Mouse (Mus musculus): ENCODE measurements around the gene Pcdh15. TPM values are rescaled to one million over a fixed set of nuclear protein-coding genes. Genes with fewer than 3 reads are reported as not detected.

The Pcdh15 gene
- polyA plus RNA-seq, 1 experiment from 2014 or later: 0.31 TPM

DNA sequence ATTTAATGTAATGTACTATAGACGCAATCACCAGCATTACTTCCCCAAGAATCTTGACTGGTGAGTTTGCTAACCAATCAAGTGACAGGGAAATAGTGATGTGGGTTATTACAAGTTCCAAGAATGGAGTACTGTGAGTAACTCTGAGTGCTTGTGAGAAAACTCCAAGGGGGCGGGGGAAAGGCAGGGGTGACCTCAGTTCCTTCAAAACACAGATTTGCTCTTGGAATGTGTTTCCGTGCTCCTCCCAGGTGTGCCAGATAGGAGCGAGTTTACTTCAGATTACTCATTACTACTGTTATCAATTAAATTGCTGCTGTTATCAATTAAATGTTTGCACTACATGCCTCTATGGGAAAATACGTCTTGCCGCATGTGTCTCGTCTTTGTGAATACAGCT lies 634.1 kb downstream of the Pcdh15 start:
- WGBS: 90% methylated on average over 7 of the region's 7 CpGs
- Histone ChIP-seq H3K27ac (replicated peaks) (no peak overlapping the region), H3K27me3 (ENCODE audit: low read depth, poor library complexity, severe bottlenecking) (no peaks in the 10 kb centered on the region), H3K4me3 (no peak overlapping the region), H3K36me3 (no peaks in the 10 kb centered on the region), H3K4me1 (no peaks in the 10 kb centered on the region), H3K9me3 (replicated peaks) (no peaks in the 10 kb centered on the region)
- no peak for DNase-seq (ENCODE audit: low spot score)

DNA sequence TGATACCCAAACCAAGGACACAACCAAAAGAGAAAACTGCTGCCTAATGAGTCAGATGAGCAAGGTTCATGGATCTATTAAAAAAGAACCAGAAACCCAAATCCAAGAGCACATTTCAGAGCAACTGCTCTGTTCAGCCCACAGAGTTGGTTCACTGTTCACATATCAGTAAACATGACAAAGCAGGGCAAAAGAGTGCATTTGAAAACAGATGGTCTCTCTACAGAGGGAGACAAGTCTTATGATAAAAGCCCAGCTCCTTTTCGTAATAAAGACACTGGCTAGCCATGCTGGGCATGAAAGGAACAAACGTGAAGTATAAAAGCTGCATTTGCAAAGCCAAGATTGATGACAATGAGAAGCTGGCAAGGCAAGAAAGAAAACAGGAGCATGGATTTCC lies 649.9 kb downstream of the Pcdh15 start:
- H3K4me1 ChIP-seq: no peaks in the 10 kb centered on the region
- no peaks in the 10 kb centered on the region for H3K27me3 ChIP-seq (ENCODE audit: low read depth, poor library complexity, severe bottlenecking)
- H3K27ac ChIP-seq (replicated peaks): no peak overlapping the region
- WGBS: 53% methylated on average over 2 of the region's 2 CpGs
- H3K4me3 ChIP-seq: no peak overlapping the region
- DNase-seq (ENCODE audit: low spot score): no peak
- no peaks in the 10 kb centered on the region for H3K36me3 ChIP-seq
- no peaks in the 10 kb centered on the region for H3K9me3 ChIP-seq (replicated peaks)

DNA sequence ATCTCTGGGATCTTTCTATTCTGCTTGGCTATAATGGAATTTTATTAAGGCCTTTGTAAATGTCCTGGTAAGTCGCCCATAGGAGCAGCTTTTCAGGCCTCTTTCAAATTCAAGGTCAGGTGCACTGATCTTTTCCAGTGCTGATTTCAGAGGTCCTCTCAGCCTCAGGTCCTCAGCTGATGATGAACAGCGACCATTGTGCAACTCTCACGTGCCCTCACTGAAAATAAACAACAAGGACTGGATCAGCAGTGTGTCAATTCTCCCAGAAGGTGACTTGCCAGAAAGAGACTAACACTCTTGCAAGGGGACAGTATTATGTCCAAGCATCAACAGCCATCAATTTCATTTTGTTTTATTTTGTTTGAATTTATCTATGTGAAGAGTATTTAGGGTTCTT lies 654.7 kb downstream of the Pcdh15 start:
- no peak for DNase-seq (ENCODE audit: low spot score)
- Histone ChIP-seq H3K27me3 (ENCODE audit: low read depth, poor library complexity, severe bottlenecking) (no peaks in the 10 kb centered on the region), H3K36me3 (no peaks in the 10 kb centered on the region), H3K4me1 (no peaks in the 10 kb centered on the region), H3K4me3 (no peak overlapping the region), H3K9me3 (replicated peaks) (no peaks in the 10 kb centered on the region), H3K27ac (replicated peaks) (no peak overlapping the region)
- 64% methylated on average over 3 of the region's 3 CpGs for WGBS

DNA sequence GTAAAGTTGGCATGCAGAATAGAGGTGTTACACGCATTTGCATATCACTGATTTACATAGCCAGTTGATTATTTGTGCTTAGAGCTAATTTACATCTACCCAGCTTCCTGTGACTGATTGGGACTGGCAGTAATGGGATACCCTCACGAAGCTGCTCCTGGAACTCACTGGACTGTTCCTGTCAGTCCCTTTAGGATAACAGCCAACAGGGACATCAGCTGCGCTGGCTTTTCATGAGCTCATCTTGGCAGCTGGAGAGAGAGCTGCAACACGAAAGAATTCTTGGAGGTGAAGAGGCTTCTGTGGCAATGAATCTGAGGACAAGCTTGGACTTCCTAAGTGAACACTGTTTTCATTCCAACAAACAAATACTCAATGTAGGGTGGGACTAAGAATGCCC lies 683.8 kb downstream of the Pcdh15 start:
- H3K9me3 ChIP-seq (replicated peaks): no peaks in the 10 kb centered on the region
- no peaks in the 10 kb centered on the region for H3K36me3 ChIP-seq
- 69% methylated on average over 4 of the region's 4 CpGs for WGBS
- no peak overlapping the region for H3K4me3 ChIP-seq
- H3K27ac ChIP-seq (replicated peaks): no peak overlapping the region
- DNase-seq (ENCODE audit: low spot score): no peak
- H3K4me1 ChIP-seq: no peaks in the 10 kb centered on the region
- no peaks in the 10 kb centered on the region for H3K27me3 ChIP-seq (ENCODE audit: low read depth, poor library complexity, severe bottlenecking)

DNA sequence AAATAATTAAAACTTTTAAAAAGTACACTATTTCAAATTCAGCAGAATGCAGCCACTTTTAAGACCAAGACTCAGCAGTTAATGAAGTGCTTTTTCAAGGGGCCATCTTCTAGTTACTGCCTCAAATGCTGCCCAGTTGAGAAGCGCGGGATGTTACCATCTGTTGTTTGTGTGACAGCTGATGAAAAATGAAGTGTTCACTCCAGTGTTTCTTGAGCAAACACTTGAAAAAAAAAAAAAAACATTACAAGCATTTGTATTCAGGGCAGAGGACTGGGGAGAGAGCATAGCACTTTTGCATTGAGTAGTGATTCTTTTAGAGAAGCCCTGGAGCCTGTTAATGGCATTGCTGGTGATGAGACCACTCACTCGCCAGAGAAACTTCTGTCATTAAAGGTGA lies 689.0 kb downstream of the Pcdh15 start:
- WGBS: 80% methylated on average over 3 of the region's 3 CpGs
- Histone ChIP-seq H3K4me1 (no peaks in the 10 kb centered on the region), H3K36me3 (no peaks in the 10 kb centered on the region), H3K27me3 (ENCODE audit: low read depth, poor library complexity, severe bottlenecking) (no peaks in the 10 kb centered on the region), H3K27ac (replicated peaks) (no peak overlapping the region), H3K4me3 (no peak overlapping the region), H3K9me3 (replicated peaks) (no peaks in the 10 kb centered on the region)
- no peak for DNase-seq (ENCODE audit: low spot score)

DNA sequence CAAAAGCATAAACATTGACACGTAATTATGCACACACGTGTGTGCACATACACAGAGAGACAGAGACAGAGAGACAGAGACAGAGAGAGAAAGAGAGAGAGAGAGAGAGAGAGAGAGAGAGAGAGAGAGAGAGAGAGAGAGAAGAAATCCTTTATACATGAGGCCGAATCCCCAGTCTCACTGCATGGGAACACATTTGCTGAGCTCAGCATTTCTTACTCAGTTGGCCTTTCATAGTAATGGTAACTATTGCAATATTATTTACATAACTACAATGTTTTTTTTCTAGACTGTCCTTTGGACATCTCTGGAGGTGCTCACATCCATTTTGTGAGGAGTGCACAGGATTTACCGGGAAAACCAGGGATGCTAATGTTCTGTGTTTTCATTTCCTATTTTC lies 705.9 kb downstream of the Pcdh15 start:
- Histone ChIP-seq H3K36me3 (no peaks in the 10 kb centered on the region), H3K4me1 (no peaks in the 10 kb centered on the region), H3K9me3 (replicated peaks) (no peaks in the 10 kb centered on the region), H3K27ac (replicated peaks) (no peak overlapping the region), H3K27me3 (ENCODE audit: low read depth, poor library complexity, severe bottlenecking) (no peaks in the 10 kb centered on the region), H3K4me3 (no peak overlapping the region)
- DNase-seq (ENCODE audit: low spot score): no peak
- 93% methylated on average over 4 of the region's 4 CpGs for WGBS

DNA sequence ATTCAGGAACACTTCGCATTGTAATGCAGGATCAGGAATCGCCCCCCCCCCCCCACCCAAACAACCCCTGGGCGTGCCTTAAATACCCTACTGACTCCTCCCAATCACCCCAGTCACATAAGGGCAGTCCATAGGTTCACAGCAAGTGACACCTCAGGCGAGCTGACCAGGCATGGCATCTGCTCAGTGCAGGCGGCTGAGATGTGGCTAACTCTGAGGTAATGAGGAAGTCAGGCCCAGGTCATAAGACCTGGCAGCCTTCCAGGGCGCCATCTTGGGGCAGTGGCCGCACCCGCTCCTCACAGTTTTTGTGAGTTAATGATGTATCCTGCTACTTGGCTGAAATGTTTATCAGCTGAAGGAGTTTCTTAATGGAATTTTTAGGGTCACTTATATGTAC lies 713.2 kb downstream of the Pcdh15 start:
- H3K4me3 ChIP-seq: no peak overlapping the region
- WGBS: 82% methylated on average over 8 of the region's 8 CpGs
- H3K4me1 ChIP-seq: no peaks in the 10 kb centered on the region
- H3K27me3 ChIP-seq (ENCODE audit: low read depth, poor library complexity, severe bottlenecking): no peaks in the 10 kb centered on the region
- no peak overlapping the region for H3K27ac ChIP-seq (replicated peaks)
- DNase-seq (ENCODE audit: low spot score): no peak
- no peaks in the 10 kb centered on the region for H3K9me3 ChIP-seq (replicated peaks)
- no peaks in the 10 kb centered on the region for H3K36me3 ChIP-seq

DNA sequence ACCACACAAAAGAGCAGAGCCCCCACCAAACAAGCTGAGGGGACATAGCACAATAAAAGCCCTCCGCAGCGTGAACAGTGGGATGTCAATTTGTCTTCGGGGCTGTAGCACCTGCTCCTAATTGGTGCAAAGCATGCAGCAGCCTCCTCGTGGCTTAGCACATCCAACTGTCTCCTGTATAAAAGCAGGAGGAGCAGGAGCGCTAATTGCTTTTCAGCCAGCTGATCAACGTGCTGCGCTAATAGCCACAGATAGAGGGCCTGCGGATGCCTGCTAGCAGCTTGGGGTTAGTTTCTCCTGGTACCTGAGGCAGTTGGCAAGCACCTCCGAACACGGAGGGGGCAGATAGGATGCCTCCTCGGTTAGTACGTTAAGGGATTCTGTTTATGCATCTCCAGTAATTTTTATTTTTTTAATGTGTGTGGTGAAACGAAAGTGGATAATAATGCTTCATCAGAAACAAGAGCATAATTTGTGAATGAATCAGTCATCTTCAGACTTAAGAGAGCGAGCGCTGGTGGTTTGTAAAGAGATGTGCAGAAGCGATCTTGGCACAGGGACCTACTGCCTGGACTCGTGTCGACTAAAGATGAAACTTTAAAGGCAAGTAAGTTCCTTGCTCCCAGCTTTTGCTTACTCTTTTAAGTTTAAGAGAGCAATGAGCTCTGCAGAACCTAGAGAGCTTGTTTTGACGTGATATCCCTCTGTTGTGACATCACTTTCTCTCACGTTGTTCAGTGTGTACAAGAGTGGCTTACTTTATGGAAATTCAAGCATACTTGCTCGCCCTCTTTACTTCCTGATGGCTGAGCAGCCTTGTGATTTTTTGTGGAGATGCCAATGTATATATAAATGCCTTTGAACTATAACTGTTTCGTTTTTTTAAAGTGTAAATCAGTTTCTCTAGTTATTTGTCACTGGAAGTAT lies 722.8 kb downstream of the Pcdh15 start:
- Histone ChIP-seq H3K27me3 (ENCODE audit: low read depth, poor library complexity, severe bottlenecking) (no peaks in the 10 kb centered on the region), H3K4me3 (peak overlapping the region; percentile 29), H3K36me3 (no peaks in the 10 kb centered on the region), H3K27ac (replicated peaks) (no peak overlapping the region), H3K9me3 (replicated peaks) (no peaks in the 10 kb centered on the region), H3K4me1 (peaks cover 10% of the 10 kb centered on the region)
- peak; percentile 17 for DNase-seq (ENCODE audit: low spot score)
- 38% methylated on average over 22 of the region's 22 CpGs for WGBS

DNA sequence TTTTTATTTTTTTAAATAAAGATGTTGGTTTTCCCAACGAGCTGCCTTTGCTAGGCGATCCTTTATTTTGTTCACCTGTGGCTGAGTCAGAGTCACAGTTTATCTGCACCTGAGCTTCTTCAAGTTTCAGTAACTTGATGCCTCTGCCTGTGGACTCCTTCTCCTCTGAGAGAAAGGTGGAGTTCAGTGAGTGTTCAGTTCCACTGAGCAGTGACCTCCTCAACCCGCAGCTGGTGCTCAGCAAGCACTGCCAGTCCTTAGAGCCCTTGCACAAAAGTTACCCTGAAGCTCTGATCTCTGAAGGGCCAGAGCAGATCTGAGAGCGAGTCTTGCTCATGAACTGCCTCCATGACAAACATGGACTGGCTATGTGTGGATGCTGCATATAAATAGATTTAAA lies 724.1 kb downstream of the Pcdh15 start:
- Histone ChIP-seq H3K4me1 (peaks cover 10% of the 10 kb centered on the region), H3K36me3 (no peaks in the 10 kb centered on the region), H3K27ac (replicated peaks) (no peak overlapping the region), H3K9me3 (replicated peaks) (no peaks in the 10 kb centered on the region), H3K27me3 (ENCODE audit: low read depth, poor library complexity, severe bottlenecking) (no peaks in the 10 kb centered on the region), H3K4me3 (no peak overlapping the region)
- WGBS: 76% methylated on average over 4 of the region's 4 CpGs
- DNase-seq (ENCODE audit: low spot score): no peak

DNA sequence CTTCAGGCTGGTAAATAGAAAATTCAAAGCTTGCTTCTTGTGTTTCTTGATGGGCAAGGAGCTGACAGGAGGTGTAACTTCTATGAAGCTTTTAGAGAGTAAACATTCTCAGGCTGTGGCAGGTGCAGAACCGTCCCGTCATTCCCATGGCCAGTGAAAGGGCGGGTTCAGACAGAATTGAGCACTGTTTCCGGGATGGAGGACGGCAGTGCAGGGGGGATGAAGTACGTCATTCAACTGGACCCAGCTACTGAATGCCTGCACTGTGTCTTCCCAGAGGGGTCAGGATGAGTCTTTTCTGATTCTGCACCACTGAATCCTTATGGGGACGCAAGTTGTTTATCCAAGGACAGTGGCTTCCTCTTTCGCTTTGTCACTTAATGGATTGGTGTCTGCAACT lies 727.2 kb downstream of the Pcdh15 start:
- H3K36me3 ChIP-seq: no peaks in the 10 kb centered on the region
- no peaks in the 10 kb centered on the region for H3K9me3 ChIP-seq (replicated peaks)
- 75% methylated on average over 8 of the region's 8 CpGs for WGBS
- H3K4me1 ChIP-seq: peaks cover 5% of the 10 kb centered on the region
- H3K27me3 ChIP-seq (ENCODE audit: low read depth, poor library complexity, severe bottlenecking): no peaks in the 10 kb centered on the region
- DNase-seq (ENCODE audit: low spot score): no peak
- H3K4me3 ChIP-seq: no peak overlapping the region
- no peak overlapping the region for H3K27ac ChIP-seq (replicated peaks)

DNA sequence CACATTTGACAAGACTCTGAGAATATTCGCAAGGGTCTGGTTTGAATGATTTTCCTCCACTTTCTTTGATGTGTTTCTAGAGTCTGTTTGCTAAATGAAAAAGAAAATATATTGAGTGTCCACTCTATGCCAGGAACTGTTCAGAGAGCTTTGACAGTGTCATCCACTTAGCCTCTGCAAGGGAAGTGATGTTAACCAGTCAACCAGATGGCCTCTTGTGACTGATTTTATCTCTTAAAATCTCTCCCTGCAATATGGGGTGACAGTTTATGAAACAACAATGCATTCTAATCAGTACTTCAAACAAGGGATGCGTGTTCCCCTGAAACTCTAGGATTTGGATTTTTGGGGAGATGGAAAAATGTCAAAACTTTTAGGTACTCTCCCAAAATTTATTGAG lies 729.6 kb downstream of the Pcdh15 start:
- no peaks in the 10 kb centered on the region for H3K27me3 ChIP-seq (ENCODE audit: low read depth, poor library complexity, severe bottlenecking)
- H3K4me3 ChIP-seq: no peak overlapping the region
- H3K27ac ChIP-seq (replicated peaks): no peak overlapping the region
- no peak for DNase-seq (ENCODE audit: low spot score)
- no peaks in the 10 kb centered on the region for H3K9me3 ChIP-seq (replicated peaks)
- WGBS: 89% methylated on average over 2 of the region's 2 CpGs
- H3K36me3 ChIP-seq: no peaks in the 10 kb centered on the region
- H3K4me1 ChIP-seq: no peaks in the 10 kb centered on the region

DNA sequence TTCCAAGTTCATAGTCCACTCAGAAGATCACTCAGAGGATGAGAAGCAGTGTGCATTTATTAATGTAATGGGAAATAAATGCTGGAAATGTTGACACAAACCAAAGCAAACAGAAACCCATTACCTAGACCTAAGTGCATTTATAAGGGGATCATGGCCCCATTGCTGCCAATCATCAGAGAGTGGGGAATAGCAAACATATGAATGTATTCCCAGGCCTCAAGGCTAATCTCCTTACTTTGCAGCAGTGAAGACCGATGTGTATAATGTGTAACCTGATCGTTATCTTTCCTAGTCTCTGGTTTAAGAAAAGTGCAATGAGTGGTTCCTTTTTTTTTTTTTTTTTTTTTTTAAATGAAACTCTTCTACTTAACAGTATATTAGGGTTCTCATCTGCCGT lies 745.9 kb downstream of the Pcdh15 start:
- Histone ChIP-seq H3K4me1 (no peaks in the 10 kb centered on the region), H3K27ac (replicated peaks) (no peak overlapping the region), H3K4me3 (no peak overlapping the region), H3K27me3 (ENCODE audit: low read depth, poor library complexity, severe bottlenecking) (no peaks in the 10 kb centered on the region), H3K36me3 (no peaks in the 10 kb centered on the region), H3K9me3 (replicated peaks) (no peaks in the 10 kb centered on the region)
- WGBS: 91% methylated on average over 3 of the region's 3 CpGs
- no peak for DNase-seq (ENCODE audit: low spot score)

DNA sequence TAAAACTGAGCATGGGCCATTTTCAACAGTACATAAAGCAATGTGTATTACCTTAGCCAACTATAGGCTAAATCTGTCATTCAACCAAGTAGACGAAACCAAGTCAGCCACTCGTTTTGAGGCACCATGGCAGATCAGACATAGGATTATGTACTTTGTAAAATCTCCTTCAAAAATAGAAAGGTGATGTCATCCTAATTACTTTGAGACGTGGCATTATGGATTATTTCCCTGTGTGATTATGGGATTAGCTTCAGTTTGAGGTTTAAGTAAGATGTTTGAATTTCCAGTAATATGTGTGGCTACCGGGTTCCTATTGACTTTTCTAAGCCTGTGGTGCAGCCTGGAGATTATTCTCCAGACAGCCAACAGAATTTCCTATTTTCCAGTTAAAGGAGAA lies 763.0 kb downstream of the Pcdh15 start:
- H3K9me3 ChIP-seq (replicated peaks): no peaks in the 10 kb centered on the region
- no peak overlapping the region for H3K4me3 ChIP-seq
- WGBS: 67% methylated on average over 4 of the region's 4 CpGs
- H3K27me3 ChIP-seq (ENCODE audit: low read depth, poor library complexity, severe bottlenecking): no peaks in the 10 kb centered on the region
- no peak overlapping the region for H3K27ac ChIP-seq (replicated peaks)
- H3K4me1 ChIP-seq: no peaks in the 10 kb centered on the region
- no peaks in the 10 kb centered on the region for H3K36me3 ChIP-seq
- DNase-seq (ENCODE audit: low spot score): no peak

Measured in midbrain, embryonic 10.5 days (tissue).